Mouse (Mus musculus) heart, postnatal 4 days (tissue): ENCODE data around the gene Siglech. TPM values are rescaled to one million over a fixed set of nuclear protein-coding genes. Genes with fewer than 3 reads are reported as not detected.
"Not testable (repeated sequence)": the region's sequence is repeated elsewhere in the genome, so short reads cannot be mapped to it uniquely, and the experiment has no call there.

Experiments
- DNase-seq: peaks from one replicate; pipeline ENCODE4 v3.0.0; 2021
- total RNA-seq, 2 experiments: library from RNA; stranded (reverse); gene quantifications; 2 replicates each; pipeline ENCODE4 v1.2.3; 2021

Gene Siglech
- not detected for total RNA-seq

GRCm38 (mm10) chr7:55767926-55768325 is at the start of gene Siglech:
TSS of gene Siglech (plus strand) at chr7:55768178.
- no peak for DNase-seq

GRCm38 (mm10) chr7:55722673-55723072 is 45.3 kb upstream of the Siglech start:
- DNase-seq, result no peak

- DNase-seq, result no peak
Observed at GRCm38 (mm10) chr7:55728903-55729302, 39.1 kb upstream of the Siglech start.

- no peak for DNase-seq
Observed at GRCm38 (mm10) chr7:55734483-55734882, 33.5 kb upstream of the Siglech start.

GRCm38 (mm10) chr7:55737125-55737912 is 30.7 kb upstream of the Siglech start:
- DNase-seq, result no peak

- no peak for DNase-seq
Observed at GRCm38 (mm10) chr7:55743614-55744267, 24.2 kb upstream of the Siglech start.

- no peak for DNase-seq
Observed at GRCm38 (mm10) chr7:55744566-55745220, 23.3 kb upstream of the Siglech start.

- DNase-seq, result no peak
Observed at GRCm38 (mm10) chr7:55750841-55751240, 17.1 kb upstream of the Siglech start.

GRCm38 (mm10) chr7:55759346-55759745 is 8.6 kb upstream of the Siglech start:
- no peak for DNase-seq

- DNase-seq, result no peak
Observed at GRCm38 (mm10) chr7:55780011-55780410, 12.0 kb downstream of the Siglech start.

GRCm38 (mm10) chr7:55782493-55782892 is 14.5 kb downstream of the Siglech start:
- no peak for DNase-seq

- DNase-seq, result peak; percentile 5
Observed at GRCm38 (mm10) chr7:55784580-55784979, 16.6 kb downstream of the Siglech start.

GRCm38 (mm10) chr7:55790586-55790985 is 22.6 kb downstream of the Siglech start:
- DNase-seq, result not testable (repeated sequence)

- no peak for DNase-seq
Observed at GRCm38 (mm10) chr7:55792280-55792679, 24.3 kb downstream of the Siglech start.

GRCm38 (mm10) chr7:55793236-55793951 is 25.4 kb downstream of the Siglech start:
- peak; percentile 5 for DNase-seq

GRCm38 (mm10) chr7:55793952-55794603 is 26.1 kb downstream of the Siglech start, which contains the start of gene Tubgcp5:
TSS of gene Tubgcp5 (plus strand) at chr7:55794154.
- peak; percentile 98 for DNase-seq

GRCm38 (mm10) chr7:55799981-55800380 is 32.0 kb downstream of the Siglech start:
- no peak for DNase-seq

GRCm38 (mm10) chr7:55809967-55810366 is 42.0 kb downstream of the Siglech start:
- no peak for DNase-seq

- DNase-seq, result no peak
Observed at GRCm38 (mm10) chr7:55824468-55824867, 56.5 kb downstream of the Siglech start.

GRCm38 (mm10) chr7:55827551-55827950 is 59.6 kb downstream of the Siglech start:
- DNase-seq, result no peak
